In the genomic region with DNA sequence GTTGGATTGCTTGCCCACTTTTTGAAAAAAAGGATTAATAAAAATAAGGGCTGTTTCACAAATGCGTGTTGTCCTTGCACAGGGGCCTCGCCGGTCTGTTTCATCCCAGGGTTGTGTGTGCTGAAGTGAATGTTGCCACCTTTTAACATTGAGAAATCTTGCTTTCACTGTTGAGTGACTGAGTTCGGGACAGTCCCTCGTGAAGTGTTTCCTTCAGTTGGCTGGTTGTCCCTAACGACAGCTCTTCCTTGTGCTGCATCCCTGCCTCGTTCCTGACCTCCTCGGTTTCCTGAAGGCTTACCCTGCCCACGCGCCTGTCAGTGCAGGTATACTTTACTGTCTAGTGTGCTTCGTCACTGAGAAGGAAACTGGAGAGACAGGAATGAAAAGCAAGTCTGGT, we compare ENCODE assay signal across 31 mouse cellular contexts. TPM values are rescaled to one million over a fixed set of nuclear protein-coding genes. Genes with fewer than 3 reads are reported as not detected.
DNase-seq lines count a peak whose midpoint lies in the region; ATAC-seq and TF ChIP-seq lines count a peak whose summit lies in the region.
"Had no signal": no experiment of that assay in that cellular context is flagged by ENCODE, and none has a peak within 500 bp of the region (broad histone marks: within the 10 kb centered on the region; RNA-seq: fewer than 3 reads in every experiment).

No protein-coding gene starts in this region.

- 70% methylated on average over 11 of the region's 11 CpGs for WGBS in forebrain, embryonic 16.5 days
- 81% methylated on average over 11 of the region's 11 CpGs for WGBS in forebrain, embryonic 12.5 days
- 54% methylated on average over 11 of the region's 11 CpGs for WGBS in liver, adult 2 months
- WGBS in liver, embryonic 12.5 days (ENCODE audit: insufficient replicate concordance), result 65% methylated on average over 11 of the region's 11 CpGs
- 72% methylated on average over 11 of the region's 11 CpGs for WGBS in intestine, postnatal 0 days

- no peak for DNase-seq in liver, adult 2 months (ENCODE audit: extremely low read depth, low read depth, low spot score)
- DNase-seq in embryo, embryonic 9.5 days (ENCODE audit: extremely low spot score), result no peak
- DNase-seq: adrenal gland, adult 8-10 months; cerebellum, adult 11 months; cerebellum, adult 9-11 months; embryo, embryonic 11 days; gastrocnemius, postnatal 10 days; heart, adult 2 months; heart, postnatal 14 days; kidney, adult 18-20 months; liver, embryonic 13.5 days; lung, adult 18-20 months; lung, postnatal 10 days; retina, postnatal 1 day; right cerebral cortex, postnatal 14 days had no signal

- no peak for TF ChIP-seq CTCF in liver, adult 2 months (IDR thresholded peaks at IDR 0.05; ENCODE audit: low read depth, low read length)
- no peak for TF ChIP-seq CTCF in intestine, postnatal 0 days (IDR thresholded peaks at IDR 0.05; ENCODE audit: low read depth)

- no peak for TF ChIP-seq POLR2A in liver, adult 2 months (IDR thresholded peaks at IDR 0.05; ENCODE audit: extremely low read depth, insufficient read depth, low read length)

- no peak overlapping the region for H3K9ac ChIP-seq in forebrain, embryonic 16.5 days (replicated peaks; ENCODE audit: low read depth, low read length)
- H3K9ac ChIP-seq in forebrain, embryonic 12.5 days, result no peak overlapping the region
- H3K9ac ChIP-seq in liver, adult 2 months (ENCODE audit: low read depth, low read length), result peak overlapping the region; percentile 16; the same call in 1 of the 2 replicates
- H3K9ac ChIP-seq in liver, embryonic 12.5 days, result no peak overlapping the region
- H3K9ac ChIP-seq in intestine, postnatal 0 days (ENCODE audit: low read depth, low read length), result no peak overlapping the region
- H3K9ac ChIP-seq: embryonic facial prominence, embryonic 15.5 days; hindbrain, embryonic 12.5 days; kidney, embryonic 15.5 days; limb, embryonic 13.5 days; liver, embryonic 13.5 days; neural tube, embryonic 15.5 days; stomach, embryonic 15.5 days had no signal

- peak overlapping the region; percentile 61; the same call in 1 of the 2 replicates for H3K27ac ChIP-seq in forebrain, embryonic 16.5 days (ENCODE audit: low read length)
- H3K27ac ChIP-seq in forebrain, embryonic 12.5 days, result no peak overlapping the region
- H3K27ac ChIP-seq in liver, adult 2 months (replicated peaks; ENCODE audit: insufficient read depth, low read depth, low read length), result no peak overlapping the region
- no peak overlapping the region for H3K27ac ChIP-seq in liver, embryonic 12.5 days
- H3K27ac ChIP-seq in intestine, postnatal 0 days (ENCODE audit: low read depth, low read length), result no peak overlapping the region
- H3K27ac ChIP-seq: heart, adult 2 months; hindbrain, embryonic 12.5 days; kidney, embryonic 15.5 days; layer of hippocampus, adult 2 months; limb, embryonic 13.5 days; liver, embryonic 13.5 days; neural tube, embryonic 15.5 days; stomach, embryonic 15.5 days had no signal

- peaks cover 46% of the 10 kb centered on the region for H3K79me2 ChIP-seq in liver, adult 2 months (ENCODE audit: control insufficient read depth, insufficient read depth, low read length)

- no peaks in the 10 kb centered on the region for H3K9me3 ChIP-seq in forebrain, embryonic 16.5 days (ENCODE audit: control insufficient read depth, low read length)
- H3K9me3 ChIP-seq in forebrain, embryonic 12.5 days, result no peaks in the 10 kb centered on the region
- H3K9me3 ChIP-seq in liver, embryonic 12.5 days (replicated peaks), result no peaks in the 10 kb centered on the region
- H3K9me3 ChIP-seq in intestine, postnatal 0 days (ENCODE audit: control insufficient read depth), result no peaks in the 10 kb centered on the region
- H3K9me3 ChIP-seq: embryonic facial prominence, embryonic 15.5 days; hindbrain, embryonic 12.5 days; kidney, embryonic 15.5 days; limb, embryonic 13.5 days; liver, embryonic 13.5 days; neural tube, embryonic 15.5 days; stomach, embryonic 15.5 days had no signal

- H3K4me3 ChIP-seq in forebrain, embryonic 16.5 days (replicated peaks; ENCODE audit: low read length), result no peak overlapping the region
- no peak overlapping the region for H3K4me3 ChIP-seq in forebrain, embryonic 12.5 days (replicated peaks)
- H3K4me3 ChIP-seq in liver, adult 2 months (ENCODE audit: insufficient read depth, low read depth, low read length), result no peak overlapping the region
- no peak overlapping the region for H3K4me3 ChIP-seq in liver, embryonic 12.5 days
- H3K4me3 ChIP-seq in intestine, postnatal 0 days (ENCODE audit: low read depth, low read length), result no peak overlapping the region
- H3K4me3 ChIP-seq: embryonic facial prominence, embryonic 15.5 days; heart, adult 2 months; hindbrain, embryonic 12.5 days; kidney, embryonic 15.5 days; layer of hippocampus, adult 2 months; limb, embryonic 13.5 days; liver, embryonic 13.5 days; myocyte; neural tube, embryonic 15.5 days; stomach, embryonic 15.5 days had no signal

- no peak overlapping the region for H3K4me2 ChIP-seq in forebrain, embryonic 16.5 days (ENCODE audit: low read length)
- H3K4me2 ChIP-seq in forebrain, embryonic 12.5 days, result no peak overlapping the region
- no peak overlapping the region for H3K4me2 ChIP-seq in liver, embryonic 12.5 days
- no peak overlapping the region for H3K4me2 ChIP-seq in intestine, postnatal 0 days (replicated peaks; ENCODE audit: low read depth)
- H3K4me2 ChIP-seq: embryonic facial prominence, embryonic 15.5 days; hindbrain, embryonic 12.5 days; kidney, embryonic 15.5 days; limb, embryonic 13.5 days; liver, embryonic 13.5 days; midbrain, embryonic 11.5 days; stomach, embryonic 15.5 days had no signal

- H3K36me3 ChIP-seq in forebrain, embryonic 16.5 days (ENCODE audit: control insufficient read depth, insufficient read depth), result no peaks in the 10 kb centered on the region
- H3K36me3 ChIP-seq in forebrain, embryonic 12.5 days (replicated peaks), result no peaks in the 10 kb centered on the region
- no peaks in the 10 kb centered on the region for H3K36me3 ChIP-seq in liver, adult 2 months (ENCODE audit: control insufficient read depth, insufficient read depth, low read length)
- no peaks in the 10 kb centered on the region for H3K36me3 ChIP-seq in liver, embryonic 12.5 days
- no peaks in the 10 kb centered on the region for H3K36me3 ChIP-seq in intestine, postnatal 0 days (ENCODE audit: control insufficient read depth, insufficient read depth)
- H3K36me3 ChIP-seq: embryonic facial prominence, embryonic 15.5 days; hindbrain, embryonic 12.5 days; kidney, embryonic 15.5 days; limb, embryonic 13.5 days; liver, embryonic 13.5 days; neural tube, embryonic 15.5 days; stomach, embryonic 15.5 days had no signal

- H3K27me3 ChIP-seq in forebrain, embryonic 16.5 days (replicated peaks; ENCODE audit: control insufficient read depth, insufficient read depth, low read length), result no peaks in the 10 kb centered on the region
- no peaks in the 10 kb centered on the region for H3K27me3 ChIP-seq in forebrain, embryonic 12.5 days
- H3K27me3 ChIP-seq in liver, adult 2 months (ENCODE audit: control insufficient read depth, insufficient read depth, low read length), result no peaks in the 10 kb centered on the region
- H3K27me3 ChIP-seq in liver, embryonic 12.5 days (replicated peaks), result no peaks in the 10 kb centered on the region
- H3K27me3 ChIP-seq in intestine, postnatal 0 days (replicated peaks; ENCODE audit: control insufficient read depth, insufficient read depth, low read length), result no peaks in the 10 kb centered on the region
- H3K27me3 ChIP-seq: CH12.LX; embryonic facial prominence, embryonic 15.5 days; hindbrain, embryonic 12.5 days; kidney, embryonic 15.5 days; limb, embryonic 13.5 days; liver, embryonic 13.5 days; neural tube, embryonic 15.5 days; stomach, embryonic 15.5 days had no signal

- ATAC-seq in forebrain, embryonic 16.5 days, result no peak
- ATAC-seq in forebrain, embryonic 12.5 days (ENCODE audit: low FRiP score), result no peak
- no peak for ATAC-seq in liver, embryonic 12.5 days
- peak; percentile 56 for ATAC-seq in CD4-positive, CD25-positive, alpha-beta regulatory T cell, adult 4 months
- peak; percentile 26; the same call in 1 of the 2 replicates for ATAC-seq in granulocyte monocyte progenitor cell, adult 5-6 weeks (replicated peaks; ENCODE audit: poor library complexity, severe bottlenecking)
- no peak for ATAC-seq in intestine, postnatal 0 days

- peaks cover 24% of the 10 kb centered on the region for H3K4me1 ChIP-seq in forebrain, embryonic 16.5 days (replicated peaks; ENCODE audit: control insufficient read depth, insufficient read depth, low read length)
- H3K4me1 ChIP-seq in forebrain, embryonic 12.5 days, result peaks cover 34% of the 10 kb centered on the region
- peaks cover 48% of the 10 kb centered on the region for H3K4me1 ChIP-seq in liver, adult 2 months (ENCODE audit: control insufficient read depth, insufficient read depth, low read length)
- H3K4me1 ChIP-seq in liver, embryonic 12.5 days, result peaks cover 48% of the 10 kb centered on the region
- peaks cover 3% of the 10 kb centered on the region; the same call in 1 of the 2 replicates for H3K4me1 ChIP-seq in intestine, postnatal 0 days (replicated peaks; ENCODE audit: control insufficient read depth, insufficient read depth, low read length)

RNA-seq across cellular contexts. Expression of gene Elovl5, which starts 20.7 kb away (rescaled TPM):
- polyA plus RNA-seq in forebrain, embryonic 16.5 days (2015; fragmentation: Nextera tagmentation; extraction: Ambion mirVana), result 70.7 and 78.9 TPM in 2 replicates
- polyA plus RNA-seq in forebrain, embryonic 12.5 days (2016; fragmentation: Nextera tagmentation; extraction: Ambion mirVana), result 74.6 and 78.8 TPM in 2 replicates
- 228 and 280 TPM in 2 replicates for total RNA-seq in liver, adult 2 months (2014; rRNA removed)
- 234 and 322 TPM in 2 replicates for polyA plus RNA-seq in liver, adult 2 months (2012; rRNA removed)
- 28.1 and 28.8 TPM in 2 replicates for polyA plus RNA-seq in liver, embryonic 12.5 days (2016; fragmentation: Nextera tagmentation; extraction: Ambion mirVana)
- polyA plus RNA-seq in CD4-positive, CD25-positive, alpha-beta regulatory T cell, adult 4 months (2017; shearing (Covaris generic)), result 100 to 1,000 TPM; 173 to 183 TPM
- 79.8 and 80.9 TPM in 2 replicates for total RNA-seq in granulocyte monocyte progenitor cell, adult 5-6 weeks (2014; fragmentation: Nextera tagmentation)
- total RNA-seq in granulocyte monocyte progenitor cell, adult 5-6 weeks (2017), result 123 and 128 TPM in 2 replicates
- 32.5 and 35.0 TPM in 2 replicates for polyA plus RNA-seq in intestine, postnatal 0 days (2015; fragmentation: Nextera tagmentation; extraction: Ambion mirVana)

Comparison
In these comparisons a context has a peak if more than half of its experiments do, and no peak if none do; other contexts are left out.
1. ATAC-seq: peak in CD4-positive, CD25-positive, alpha-beta regulatory T cell, adult 4 months (single experiment) and granulocyte monocyte progenitor cell, adult 5-6 weeks (single experiment); none in forebrain, embryonic 16.5 days (single experiment), forebrain, embryonic 12.5 days (single experiment), liver, embryonic 12.5 days (single experiment) and intestine, postnatal 0 days (single experiment).